Mouse (Mus musculus) megakaryocyte, embryonic 14.5 days (primary cell): Measurements from ENCODE around the gene Syt2. TPM values are rescaled to one million over a fixed set of nuclear protein-coding genes. Genes with fewer than 3 reads are reported as not detected.

Source experiments
- H3K27me3 ChIP-seq: replicated peaks from 2 replicates; pipeline ENCODE3; 2012; ENCODE audit warnings: inconsistent platforms
- H3K36me3 ChIP-seq: replicated peaks from 2 replicates; pipeline ENCODE3; 2012; ENCODE audit warnings: low read length, inconsistent platforms, mixed read lengths
- H3K4me1 ChIP-seq: 2 replicates; pipeline ENCODE4 v1.6.1; 2012; ENCODE audit warnings: inconsistent platforms
- H3K4me3 ChIP-seq: replicated peaks from 2 replicates; pipeline ENCODE3; 2012; ENCODE audit warnings: moderate library complexity, mild to moderate bottlenecking, inconsistent platforms
- H3K9me3 ChIP-seq: 2 replicates; pipeline ENCODE4 v1.6.1; 2012; ENCODE audit warnings: inconsistent platforms
- FLI1 ChIP-seq: IDR thresholded peaks from 2 replicates; pipeline ENCODE4 v1.6.1; 2012; ENCODE audit warnings: low read length, inconsistent platforms, mixed read lengths
- GATA1 ChIP-seq: IDR thresholded peaks from 3 replicates; pipeline ENCODE4 v1.6.1; 2012; ENCODE audit warnings: mixed read lengths, low read length, inconsistent platforms, borderline replicate concordance
- polyA plus RNA-seq: library from polyadenylated mRNA; stranded (reverse); fragments of >175 nt; gene quantifications from 2 replicates; pipeline ENCODE4 v1.2.3, GENCODE M21; 2012; ENCODE audit warnings: low replicate concordance; ENCODE audit not compliant: insufficient read depth

Gene Syt2
- polyA plus RNA-seq = 0.01 TPM in 1 of 2 replicates, not detected in the other

- Histone ChIP-seq H3K4me3 (peak within 1 kb of the TSS; percentile 85), H3K27me3 (peaks cover 95% of the 10 kb centered on the region)
These were observed at the start of gene Syt2 for GRCm38 (mm10) chr1:134646261-134646962. Gene Syt2, plus strand, starts transcription at chr1:134646677.

GRCm38 (mm10) chr1:134597339-134598054 is 49.0 kb upstream of the Syt2 start:
- H3K9me3 ChIP-seq = no peaks in the 10 kb centered on the region
- no peak overlapping the region for H3K4me3 ChIP-seq
- peaks cover 93% of the 10 kb centered on the region for H3K36me3 ChIP-seq
- TF ChIP-seq GATA1 = no peak
- no peak for TF ChIP-seq FLI1
- no peaks in the 10 kb centered on the region for H3K27me3 ChIP-seq
- peaks cover 13% of the 10 kb centered on the region for H3K4me1 ChIP-seq

More at GRCm38 (mm10) chr1:134646261-134646962, at the start of gene Syt2:
- H3K9me3 ChIP-seq = no peaks in the 10 kb centered on the region
- peaks cover 25% of the 10 kb centered on the region for H3K4me1 ChIP-seq
- TF ChIP-seq FLI1 (no peak), GATA1 (no peak)
- H3K36me3 ChIP-seq = no peaks in the 10 kb centered on the region

GRCm38 (mm10) chr1:134604086-134604485 is 42.4 kb upstream of the Syt2 start:
- TF ChIP-seq GATA1 = no peak
- Histone ChIP-seq H3K4me1 (peaks cover 4% of the 10 kb centered on the region; the same call in 1 of the 2 replicates), H3K4me3 (no peak overlapping the region), H3K27me3 (no peaks in the 10 kb centered on the region), H3K36me3 (peaks cover 96% of the 10 kb centered on the region), H3K9me3 (no peaks in the 10 kb centered on the region)

- no peak overlapping the region for H3K4me3 ChIP-seq
- no peaks in the 10 kb centered on the region for H3K9me3 ChIP-seq
- TF ChIP-seq FLI1 = no peak
- no peak for TF ChIP-seq GATA1
- no peaks in the 10 kb centered on the region for H3K27me3 ChIP-seq
- H3K4me1 ChIP-seq = peaks cover 4% of the 10 kb centered on the region; the same call in 1 of the 2 replicates
- peaks cover 94% of the 10 kb centered on the region for H3K36me3 ChIP-seq
These were observed 40.8 kb upstream of the Syt2 start for GRCm38 (mm10) chr1:134605670-134606069.

GRCm38 (mm10) chr1:134606381-134606780 is 40.1 kb upstream of the Syt2 start:
- no peak for TF ChIP-seq GATA1
- no peak for TF ChIP-seq FLI1
- Histone ChIP-seq H3K4me3 (no peak overlapping the region), H3K27me3 (no peaks in the 10 kb centered on the region), H3K9me3 (no peaks in the 10 kb centered on the region), H3K36me3 (peaks cover 94% of the 10 kb centered on the region), H3K4me1 (peaks cover 4% of the 10 kb centered on the region; the same call in 1 of the 2 replicates)

- H3K27me3 ChIP-seq = no peaks in the 10 kb centered on the region
- TF ChIP-seq FLI1 = no peak
- peaks cover 4% of the 10 kb centered on the region; the same call in 1 of the 2 replicates for H3K4me1 ChIP-seq
- no peak overlapping the region for H3K4me3 ChIP-seq
- peaks cover 93% of the 10 kb centered on the region for H3K36me3 ChIP-seq
- no peaks in the 10 kb centered on the region for H3K9me3 ChIP-seq
These were observed 39.2 kb upstream of the Syt2 start for GRCm38 (mm10) chr1:134607279-134607678.

- Histone ChIP-seq H3K9me3 (no peaks in the 10 kb centered on the region), H3K4me1 (peaks cover 4% of the 10 kb centered on the region; the same call in 1 of the 2 replicates), H3K36me3 (peaks cover 96% of the 10 kb centered on the region), H3K27me3 (no peaks in the 10 kb centered on the region), H3K4me3 (no peak overlapping the region)
- TF ChIP-seq GATA1 (no peak), FLI1 (no peak)
These were observed 37.3 kb upstream of the Syt2 start for GRCm38 (mm10) chr1:134609172-134609571.

GRCm38 (mm10) chr1:134614554-134614953 is 31.9 kb upstream of the Syt2 start:
- Histone ChIP-seq H3K36me3 (peaks cover 96% of the 10 kb centered on the region), H3K9me3 (no peaks in the 10 kb centered on the region), H3K4me1 (no peaks in the 10 kb centered on the region), H3K27me3 (no peaks in the 10 kb centered on the region), H3K4me3 (no peak overlapping the region)
- no peak for TF ChIP-seq GATA1
- TF ChIP-seq FLI1 = no peak

- Histone ChIP-seq H3K4me1 (no peaks in the 10 kb centered on the region), H3K4me3 (no peak overlapping the region), H3K9me3 (no peaks in the 10 kb centered on the region), H3K36me3 (peaks cover 98% of the 10 kb centered on the region), H3K27me3 (no peaks in the 10 kb centered on the region)
- TF ChIP-seq FLI1 = no peak
- no peak for TF ChIP-seq GATA1
These were observed 31.5 kb upstream of the Syt2 start for GRCm38 (mm10) chr1:134614988-134615387.

- no peaks in the 10 kb centered on the region for H3K27me3 ChIP-seq
- no peak for TF ChIP-seq FLI1
- TF ChIP-seq GATA1 = no peak
- no peak overlapping the region for H3K4me3 ChIP-seq
- H3K9me3 ChIP-seq = no peaks in the 10 kb centered on the region
- peaks cover 99% of the 10 kb centered on the region for H3K36me3 ChIP-seq
- no peaks in the 10 kb centered on the region for H3K4me1 ChIP-seq
These were observed 28.8 kb upstream of the Syt2 start for GRCm38 (mm10) chr1:134617656-134618055.
